8 mouse cellular contexts compared by ENCODE assay signal in genomic region chr15:102144726-102145125, GRCm38 (mm10). TPM values are rescaled to one million over a fixed set of nuclear protein-coding genes. Genes with fewer than 3 reads are reported as not detected.
DNase-seq lines count a peak whose midpoint lies in the region; ATAC-seq lines count a peak whose summit lies in the region.

No protein-coding gene starts in this region.

- no peak overlapping the region for H3K27ac ChIP-seq in heart, embryonic 13.5 days (replicated peaks)
- H3K27ac ChIP-seq in brown adipose tissue, adult 24 weeks (replicated peaks; ENCODE audit: low read depth, low read length), result no peak overlapping the region
- H3K27ac ChIP-seq in hindbrain, embryonic 14.5 days, result no peak overlapping the region
- H3K27ac ChIP-seq in midbrain, embryonic 11.5 days (ENCODE audit: low read depth, low read length), result no peak overlapping the region

- peak overlapping the region; percentile 35 for H3K4me3 ChIP-seq in heart, embryonic 13.5 days
- peak overlapping the region; percentile 29; the same call in 1 of the 2 replicates for H3K4me3 ChIP-seq in brown adipose tissue, adult 24 weeks (ENCODE audit: insufficient read depth, low read depth, low read length)
- no peak overlapping the region for H3K4me3 ChIP-seq in hindbrain, embryonic 14.5 days (replicated peaks; ENCODE audit: low read length)
- peak overlapping the region; percentile 15 for H3K4me3 ChIP-seq in midbrain, embryonic 11.5 days (ENCODE audit: low read depth, low read length)

- peaks cover 43% of the 10 kb centered on the region for H3K27me3 ChIP-seq in heart, embryonic 13.5 days (replicated peaks)
- peaks cover 32% of the 10 kb centered on the region for H3K27me3 ChIP-seq in hindbrain, embryonic 14.5 days (ENCODE audit: control insufficient read depth, insufficient read depth, low read length)
- H3K27me3 ChIP-seq in midbrain, embryonic 11.5 days (ENCODE audit: control insufficient read depth, insufficient read depth, low read length), result peaks cover 29% of the 10 kb centered on the region

- no peaks in the 10 kb centered on the region for H3K9me3 ChIP-seq in heart, embryonic 13.5 days
- H3K9me3 ChIP-seq in hindbrain, embryonic 14.5 days (ENCODE audit: control insufficient read depth, low read length), result no peaks in the 10 kb centered on the region
- no peaks in the 10 kb centered on the region for H3K9me3 ChIP-seq in midbrain, embryonic 11.5 days (ENCODE audit: control insufficient read depth, low read length)

- peaks cover 45% of the 10 kb centered on the region for H3K4me1 ChIP-seq in heart, embryonic 13.5 days
- H3K4me1 ChIP-seq in brown adipose tissue, adult 24 weeks (ENCODE audit: control insufficient read depth, insufficient read depth, insufficient read length, low read length), result no peaks in the 10 kb centered on the region
- no peaks in the 10 kb centered on the region for H3K4me1 ChIP-seq in hindbrain, embryonic 14.5 days (replicated peaks; ENCODE audit: control insufficient read depth, insufficient read depth, low read length)
- no peaks in the 10 kb centered on the region for H3K4me1 ChIP-seq in midbrain, embryonic 11.5 days (ENCODE audit: control insufficient read depth, insufficient read depth, low read length)

- peak overlapping the region; percentile 69 for H3K9ac ChIP-seq in heart, embryonic 13.5 days
- peak overlapping the region; percentile 34 for H3K9ac ChIP-seq in hindbrain, embryonic 14.5 days
- no peak overlapping the region for H3K9ac ChIP-seq in midbrain, embryonic 11.5 days (ENCODE audit: low read length)

- no peak for ATAC-seq in heart, embryonic 13.5 days (ENCODE audit: extremely low read depth, insufficient number of reproducible peaks, low FRiP score, low TSS enrichment)
- no peak for ATAC-seq in hindbrain, embryonic 14.5 days (ENCODE audit: low FRiP score)
- ATAC-seq in midbrain, embryonic 11.5 days (ENCODE audit: low FRiP score), result no peak

- no peaks in the 10 kb centered on the region for H3K36me3 ChIP-seq in heart, embryonic 13.5 days
- no peaks in the 10 kb centered on the region for H3K36me3 ChIP-seq in hindbrain, embryonic 14.5 days (replicated peaks; ENCODE audit: control insufficient read depth, insufficient read depth)
- no peaks in the 10 kb centered on the region for H3K36me3 ChIP-seq in midbrain, embryonic 11.5 days (ENCODE audit: control insufficient read depth, insufficient read depth, low read length)

- no peak for DNase-seq in heart, postnatal 14 days
- DNase-seq in hindbrain, embryonic 14.5 days (ENCODE audit: low spot score), result no peak
- DNase-seq in midbrain, embryonic 11.5 days (ENCODE audit: low spot score, missing footprints), result no peak
- no peak for DNase-seq in right cerebral cortex, postnatal 25 days
- no peak for DNase-seq in left cerebral cortex, adult 8-10 months (ENCODE audit: low spot score in 2 of 2)
- no peak for DNase-seq in adrenal gland, adult (ENCODE audit: inconsistent age in 2 of 2, low spot score in 1 of 2)

- peak overlapping the region; percentile 63 for H3K4me2 ChIP-seq in heart, embryonic 13.5 days
- peak overlapping the region; percentile 31 for H3K4me2 ChIP-seq in hindbrain, embryonic 14.5 days (replicated peaks)
- H3K4me2 ChIP-seq in midbrain, embryonic 11.5 days, result peak overlapping the region; percentile 32

- 11% methylated on average over 19 of the region's 19 CpGs for WGBS in heart, embryonic 13.5 days
- WGBS in hindbrain, embryonic 14.5 days, result 15% methylated on average over 19 of the region's 19 CpGs
- WGBS in midbrain, embryonic 11.5 days, result 11% methylated on average over 19 of the region's 19 CpGs

- intact Hi-C loops in heart, postnatal 14 days (cut with DNase I), result loop anchor here (5.0 kb wide), 2 partner anchors 37 to 157 kb away; no protein-coding TSS in a partner anchor

RNA-seq across cellular contexts. Expression of gene Igfbp6, which starts 0.6 kb away (rescaled TPM):
- polyA plus RNA-seq in heart, embryonic 13.5 days (2015; fragmentation: Nextera tagmentation; extraction: Ambion mirVana), result 3.5 and 3.7 TPM in 2 replicates
- 10 to 100 TPM; 42.0 to 51.8 TPM for total RNA-seq in heart, postnatal 14 days (2021)
- 30.2 and 52.1 TPM in 2 replicates for polyA plus RNA-seq in brown adipose tissue, adult 24 weeks (2012; ENCODE audit: insufficient read depth, insufficient read length, missing spikeins)
- polyA plus RNA-seq in hindbrain, embryonic 14.5 days (2014; fragmentation: Nextera tagmentation; extraction: Ambion mirVana), result 1.8 and 1.9 TPM in 2 replicates
- 0.34 and 0.40 TPM in 2 replicates for polyA plus RNA-seq in midbrain, embryonic 11.5 days (2014; fragmentation: Nextera tagmentation; extraction: Ambion mirVana)
- total RNA-seq in left cerebral cortex, adult 8-10 months (2022), result 10 to 100 TPM; 42.4 to 49.5 (median 45.5) TPM

RNA-seq across cellular contexts. Expression of gene Soat2, which starts 5.6 kb away (rescaled TPM):
- 0.53 and 1.5 TPM in 2 replicates for polyA plus RNA-seq in heart, embryonic 13.5 days (2015; fragmentation: Nextera tagmentation; extraction: Ambion mirVana)
- total RNA-seq in heart, postnatal 14 days (2021), result under 1 TPM in 1 of 2 experiments, not detected in 1; 0.17 TPM
- polyA plus RNA-seq in brown adipose tissue, adult 24 weeks (2012; ENCODE audit: insufficient read depth, insufficient read length, missing spikeins), result not detected in 2 replicates
- polyA plus RNA-seq in hindbrain, embryonic 14.5 days (2014; fragmentation: Nextera tagmentation; extraction: Ambion mirVana), result 0.13 TPM in 1 of 2 replicates, not detected in the other
- not detected in 2 replicates for polyA plus RNA-seq in midbrain, embryonic 11.5 days (2014; fragmentation: Nextera tagmentation; extraction: Ambion mirVana)
- total RNA-seq in left cerebral cortex, adult 8-10 months (2022), result under 1 TPM in 2 of 4 experiments, not detected in 2; 0.26 to 0.27 TPM

RNA-seq across cellular contexts. Expression of gene Spryd3, which starts 8.7 kb away (rescaled TPM):
- 19.5 and 20.0 TPM in 2 replicates for polyA plus RNA-seq in heart, embryonic 13.5 days (2015; fragmentation: Nextera tagmentation; extraction: Ambion mirVana)
- total RNA-seq in heart, postnatal 14 days (2021), result 10 to 100 TPM; 14.0 to 17.5 TPM
- 8.6 and 12.8 TPM in 2 replicates for polyA plus RNA-seq in brown adipose tissue, adult 24 weeks (2012; ENCODE audit: insufficient read depth, insufficient read length, missing spikeins)
- polyA plus RNA-seq in hindbrain, embryonic 14.5 days (2014; fragmentation: Nextera tagmentation; extraction: Ambion mirVana), result 54.8 and 62.4 TPM in 2 replicates
- polyA plus RNA-seq in midbrain, embryonic 11.5 days (2014; fragmentation: Nextera tagmentation; extraction: Ambion mirVana), result 9.8 and 10.5 TPM in 2 replicates
- total RNA-seq in left cerebral cortex, adult 8-10 months (2022), result 100 to 1,000 TPM; 147 to 167 (median 161) TPM

RNA-seq across cellular contexts. Expression of gene Tns2, which starts 44.5 kb away (rescaled TPM):
- polyA plus RNA-seq in heart, embryonic 13.5 days (2015; fragmentation: Nextera tagmentation; extraction: Ambion mirVana), result 26.3 and 32.5 TPM in 2 replicates
- total RNA-seq in heart, postnatal 14 days (2021), result 100 to 1,000 TPM; 119 to 121 TPM
- 49.0 and 90.1 TPM in 2 replicates for polyA plus RNA-seq in brown adipose tissue, adult 24 weeks (2012; ENCODE audit: insufficient read depth, insufficient read length, missing spikeins)
- polyA plus RNA-seq in hindbrain, embryonic 14.5 days (2014; fragmentation: Nextera tagmentation; extraction: Ambion mirVana), result 9.9 and 10.4 TPM in 2 replicates
- polyA plus RNA-seq in midbrain, embryonic 11.5 days (2014; fragmentation: Nextera tagmentation; extraction: Ambion mirVana), result 7.5 TPM in 2 replicates
- 10 to 100 TPM; 23.3 to 29.5 (median 24.3) TPM for total RNA-seq in left cerebral cortex, adult 8-10 months (2022)

RNA-seq across cellular contexts. Expression of gene Zfp740, which starts 58.3 kb away (rescaled TPM):
- 30.3 and 31.7 TPM in 2 replicates for polyA plus RNA-seq in heart, embryonic 13.5 days (2015; fragmentation: Nextera tagmentation; extraction: Ambion mirVana)
- total RNA-seq in heart, postnatal 14 days (2021), result 10 to 100 TPM; 41.8 to 47.1 TPM
- 15.9 and 18.0 TPM in 2 replicates for polyA plus RNA-seq in brown adipose tissue, adult 24 weeks (2012; ENCODE audit: insufficient read depth, insufficient read length, missing spikeins)
- 45.4 and 47.1 TPM in 2 replicates for polyA plus RNA-seq in hindbrain, embryonic 14.5 days (2014; fragmentation: Nextera tagmentation; extraction: Ambion mirVana)
- polyA plus RNA-seq in midbrain, embryonic 11.5 days (2014; fragmentation: Nextera tagmentation; extraction: Ambion mirVana), result 58.9 and 61.1 TPM in 2 replicates
- total RNA-seq in left cerebral cortex, adult 8-10 months (2022), result 10 to 100 TPM; 72.4 to 79.4 (median 73.1) TPM
